Mouse (Mus musculus): ENCODE results near the gene Rps12-ps3. TPM values are rescaled to one million over a fixed set of nuclear protein-coding genes. Genes with fewer than 3 reads are reported as not detected.

Gene Rps12-ps3
- polyA plus RNA-seq (2015; fragmentation: Nextera tagmentation; extraction: Ambion mirVana): 24.0 and 25.3 TPM in 2 replicates

- 97% methylated on average over 12 of the region's 14 CpGs for WGBS
- Histone ChIP-seq H3K4me2 (replicated peaks; ENCODE audit: low read depth, low read length) (no peak within 1 kb of the TSS), H3K4me3 (ENCODE audit: low read depth, low read length) (no peak within 1 kb of the TSS), H3K9me3 (ENCODE audit: low read length) (no peaks in the 10 kb centered on the region), H3K4me1 (ENCODE audit: insufficient read depth, low read depth, low read length) (no peaks in the 10 kb centered on the region), H3K36me3 (ENCODE audit: insufficient read depth, low read length) (no peaks in the 10 kb centered on the region), H3K27me3 (replicated peaks; ENCODE audit: insufficient read depth, low read length) (no peaks in the 10 kb centered on the region), H3K9ac (replicated peaks; ENCODE audit: low read depth) (no peak within 1 kb of the TSS), H3K27ac (ENCODE audit: low read length) (no peak within 1 kb of the TSS)
- ATAC-seq: no peak
- no peak for DNase-seq (ENCODE audit: low spot score)
- no peak for TF ChIP-seq EP300 (IDR thresholded peaks at IDR 0.05)
- TF ChIP-seq CTCF (IDR thresholded peaks at IDR 0.05): no peak
These were observed at the start of gene Rps12-ps3 for GRCm38 (mm10) chr19:59321990-59322389. Rps12-ps3 (plus strand) TSS chr19:59322290.

GRCm38 (mm10) chr19:59273190-59273589 is 48.9 kb upstream of the Rps12-ps3 start:
- no peaks in the 10 kb centered on the region for H3K4me1 ChIP-seq (ENCODE audit: insufficient read depth, low read depth, low read length)
- H3K4me2 ChIP-seq (replicated peaks; ENCODE audit: low read depth, low read length): no peak overlapping the region
- H3K9me3 ChIP-seq (ENCODE audit: low read length): no peaks in the 10 kb centered on the region
- no peaks in the 10 kb centered on the region for H3K27me3 ChIP-seq (replicated peaks; ENCODE audit: insufficient read depth, low read length)
- no peak overlapping the region for H3K4me3 ChIP-seq (ENCODE audit: low read depth, low read length)
- no peak overlapping the region for H3K9ac ChIP-seq (replicated peaks; ENCODE audit: low read depth)
- H3K27ac ChIP-seq (ENCODE audit: low read length): no peak overlapping the region
- no peak for DNase-seq (ENCODE audit: low spot score)
- WGBS: 84% methylated on average over 7 of the region's 7 CpGs
- H3K36me3 ChIP-seq (ENCODE audit: insufficient read depth, low read length): no peaks in the 10 kb centered on the region
- ATAC-seq: no peak
- TF ChIP-seq CTCF (IDR thresholded peaks at IDR 0.05) (no peak), EP300 (IDR thresholded peaks at IDR 0.05) (no peak)

GRCm38 (mm10) chr19:59276354-59276753 is 45.7 kb upstream of the Rps12-ps3 start:
- Histone ChIP-seq H3K4me2 (replicated peaks; ENCODE audit: low read depth, low read length) (no peak overlapping the region), H3K27me3 (replicated peaks; ENCODE audit: insufficient read depth, low read length) (no peaks in the 10 kb centered on the region), H3K9me3 (ENCODE audit: low read length) (no peaks in the 10 kb centered on the region; the same call in 1 of the 2 replicates), H3K36me3 (ENCODE audit: insufficient read depth, low read length) (no peaks in the 10 kb centered on the region), H3K27ac (ENCODE audit: low read length) (no peak overlapping the region), H3K9ac (replicated peaks; ENCODE audit: low read depth) (no peak overlapping the region), H3K4me3 (ENCODE audit: low read depth, low read length) (no peak overlapping the region), H3K4me1 (ENCODE audit: insufficient read depth, low read depth, low read length) (no peaks in the 10 kb centered on the region)
- no peak for ATAC-seq
- 73% methylated on average over 7 of the region's 7 CpGs for WGBS
- no peak for TF ChIP-seq CTCF (IDR thresholded peaks at IDR 0.05)
- no peak for TF ChIP-seq EP300 (IDR thresholded peaks at IDR 0.05)
- no peak for DNase-seq (ENCODE audit: low spot score)

- ATAC-seq (no peak), DNase-seq (ENCODE audit: low spot score) (no peak)
- no peak for TF ChIP-seq CTCF (IDR thresholded peaks at IDR 0.05)
- no peak for TF ChIP-seq EP300 (IDR thresholded peaks at IDR 0.05)
- no peaks in the 10 kb centered on the region for H3K27me3 ChIP-seq (replicated peaks; ENCODE audit: insufficient read depth, low read length)
- H3K9ac ChIP-seq (replicated peaks; ENCODE audit: low read depth): no peak overlapping the region
- H3K27ac ChIP-seq (ENCODE audit: low read length): no peak overlapping the region
- no peak overlapping the region for H3K4me3 ChIP-seq (ENCODE audit: low read depth, low read length)
- H3K9me3 ChIP-seq (ENCODE audit: low read length): no peaks in the 10 kb centered on the region; the same call in 1 of the 2 replicates
- no peak overlapping the region for H3K4me2 ChIP-seq (replicated peaks; ENCODE audit: low read depth, low read length)
- no peaks in the 10 kb centered on the region for H3K4me1 ChIP-seq (ENCODE audit: insufficient read depth, low read depth, low read length)
- no peaks in the 10 kb centered on the region for H3K36me3 ChIP-seq (ENCODE audit: insufficient read depth, low read length)
These were observed 41.2 kb upstream of the Rps12-ps3 start for GRCm38 (mm10) chr19:59280841-59281240.

GRCm38 (mm10) chr19:59282001-59282400 is 40.1 kb upstream of the Rps12-ps3 start:
- WGBS: 74% methylated on average over 3 of the region's 3 CpGs
- H3K9me3 ChIP-seq (ENCODE audit: low read length): no peaks in the 10 kb centered on the region; the same call in 1 of the 2 replicates
- TF ChIP-seq CTCF (IDR thresholded peaks at IDR 0.05) (no peak), EP300 (IDR thresholded peaks at IDR 0.05) (no peak)
- H3K9ac ChIP-seq (replicated peaks; ENCODE audit: low read depth): no peak overlapping the region
- H3K4me3 ChIP-seq (ENCODE audit: low read depth, low read length): no peak overlapping the region
- no peaks in the 10 kb centered on the region for H3K27me3 ChIP-seq (replicated peaks; ENCODE audit: insufficient read depth, low read length)
- no peak for ATAC-seq
- no peaks in the 10 kb centered on the region for H3K4me1 ChIP-seq (ENCODE audit: insufficient read depth, low read depth, low read length)
- H3K4me2 ChIP-seq (replicated peaks; ENCODE audit: low read depth, low read length): no peak overlapping the region
- no peak for DNase-seq (ENCODE audit: low spot score)
- H3K27ac ChIP-seq (ENCODE audit: low read length): no peak overlapping the region
- H3K36me3 ChIP-seq (ENCODE audit: insufficient read depth, low read length): no peaks in the 10 kb centered on the region

- TF ChIP-seq EP300 (IDR thresholded peaks at IDR 0.05): no peak
- TF ChIP-seq CTCF (IDR thresholded peaks at IDR 0.05): no peak
These were observed 33.0 kb upstream of the Rps12-ps3 start for GRCm38 (mm10) chr19:59289042-59289441.

GRCm38 (mm10) chr19:59289811-59290210 is 32.3 kb upstream of the Rps12-ps3 start:
- TF ChIP-seq EP300 (IDR thresholded peaks at IDR 0.05): no peak
- TF ChIP-seq CTCF (IDR thresholded peaks at IDR 0.05): no peak
- 78% methylated on average over 6 of the region's 6 CpGs for WGBS
- no peak for DNase-seq (ENCODE audit: low spot score)

More at GRCm38 (mm10) chr19:59289042-59289441, 33.0 kb upstream of the Rps12-ps3 start:
- ATAC-seq (no peak), DNase-seq (ENCODE audit: low spot score) (no peak)
- no peak overlapping the region for H3K9ac ChIP-seq (replicated peaks; ENCODE audit: low read depth)
- H3K27ac ChIP-seq (ENCODE audit: low read length): no peak overlapping the region
- H3K4me1 ChIP-seq (ENCODE audit: insufficient read depth, low read depth, low read length): no peaks in the 10 kb centered on the region
- no peak overlapping the region for H3K4me3 ChIP-seq (ENCODE audit: low read depth, low read length)
- H3K27me3 ChIP-seq (replicated peaks; ENCODE audit: insufficient read depth, low read length): no peaks in the 10 kb centered on the region
- H3K9me3 ChIP-seq (ENCODE audit: low read length): no peaks in the 10 kb centered on the region
- H3K36me3 ChIP-seq (ENCODE audit: insufficient read depth, low read length): no peaks in the 10 kb centered on the region
- no peak overlapping the region for H3K4me2 ChIP-seq (replicated peaks; ENCODE audit: low read depth, low read length)

More at GRCm38 (mm10) chr19:59289811-59290210, 32.3 kb upstream of the Rps12-ps3 start:
- no peaks in the 10 kb centered on the region for H3K9me3 ChIP-seq (ENCODE audit: low read length)
- no peaks in the 10 kb centered on the region for H3K36me3 ChIP-seq (ENCODE audit: insufficient read depth, low read length)
- no peak overlapping the region for H3K4me3 ChIP-seq (ENCODE audit: low read depth, low read length)
- no peaks in the 10 kb centered on the region for H3K4me1 ChIP-seq (ENCODE audit: insufficient read depth, low read depth, low read length)
- H3K27me3 ChIP-seq (replicated peaks; ENCODE audit: insufficient read depth, low read length): no peaks in the 10 kb centered on the region
- no peak overlapping the region for H3K9ac ChIP-seq (replicated peaks; ENCODE audit: low read depth)
- H3K27ac ChIP-seq (ENCODE audit: low read length): no peak overlapping the region
- H3K4me2 ChIP-seq (replicated peaks; ENCODE audit: low read depth, low read length): no peak overlapping the region
- ATAC-seq: peak; percentile 40; the same call in 1 of the 2 replicates

All from lung, postnatal 0 days (tissue).